Mouse (Mus musculus): ENCODE measurements at regions not wholly inside any gene's neighbourhood (a gene's known extent, or its start where the extent isn't known, plus 50 kb on each side); places are given as distances from the start of the nearest gene placed in this dataset.

DNA sequence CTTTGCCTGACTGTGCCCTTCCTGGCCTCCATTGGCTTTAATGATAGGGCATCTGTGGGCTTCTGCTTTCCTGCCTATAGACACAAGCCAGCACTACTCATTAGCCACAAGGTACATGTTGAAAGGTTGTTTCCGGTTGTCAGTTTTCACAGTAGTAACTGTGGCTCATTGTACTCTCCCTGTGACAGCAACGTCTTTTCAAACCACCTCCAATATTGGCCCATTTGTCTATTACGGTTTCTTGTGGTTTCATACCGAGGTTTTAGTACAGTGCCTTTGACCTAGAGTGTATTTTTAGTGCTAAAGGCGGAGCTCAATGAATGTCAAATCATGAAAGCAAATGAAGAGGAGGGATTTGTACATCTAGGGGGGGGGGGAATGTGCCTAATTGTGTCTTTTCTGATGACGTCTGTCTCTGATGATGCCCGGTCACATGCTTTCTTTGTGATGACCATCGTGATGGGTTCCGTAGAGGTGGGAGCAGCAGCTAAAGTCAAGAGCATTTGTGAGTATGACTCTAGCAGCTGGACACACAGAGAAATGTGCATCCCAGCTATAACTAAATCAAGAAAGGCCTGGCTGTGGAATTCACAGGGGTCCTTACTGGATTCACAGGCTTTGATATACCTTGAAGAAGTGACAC lies 1255.1 kb upstream of the A1bg start:
- DNase-seq = no peak

DNA sequence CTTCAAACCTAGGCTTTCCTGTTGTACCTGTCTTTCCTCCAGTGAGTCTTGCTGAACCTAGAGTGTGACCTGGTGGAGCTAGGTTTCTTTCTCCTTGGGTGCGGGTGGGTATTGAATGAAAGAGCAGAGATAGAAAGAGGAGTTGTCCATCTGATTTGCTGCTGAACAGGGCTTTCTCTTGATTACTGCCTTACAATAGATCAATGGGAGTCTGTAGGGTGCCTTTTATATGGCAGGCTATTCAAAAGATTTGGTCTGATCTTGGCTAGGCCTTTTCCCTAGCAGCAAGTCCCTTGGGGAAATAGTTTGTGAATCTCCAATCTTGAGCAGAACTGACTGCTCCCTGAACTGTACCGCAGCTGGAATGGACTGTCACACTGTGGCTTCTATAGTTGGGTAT lies 1253.3 kb upstream of the A1bg start:
- no peak for DNase-seq

- no peak for DNase-seq
Measured at GRCm38 (mm10) chr15:62173633-62174543, 1251.1 kb upstream of the A1bg start.

DNA sequence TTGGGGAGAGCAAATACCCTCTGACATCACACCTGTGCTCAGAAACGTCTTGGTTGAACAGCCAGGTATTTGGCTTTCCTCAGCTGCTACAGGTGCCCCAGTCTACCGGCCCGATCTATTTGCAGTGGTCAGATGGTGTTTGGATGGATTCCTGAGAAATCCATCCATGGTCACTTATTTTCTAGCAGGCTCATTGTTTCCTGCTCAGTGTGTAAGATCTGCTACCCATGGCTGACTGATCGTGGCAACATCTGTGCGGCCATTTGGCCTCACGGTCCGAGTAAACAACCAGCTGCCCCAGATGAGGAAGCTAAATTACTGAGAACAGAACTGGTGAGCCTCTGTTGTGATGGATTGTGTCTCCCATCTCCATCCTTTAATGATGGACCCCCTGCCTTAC lies 1248.8 kb upstream of the A1bg start:
- DNase-seq = no peak

GRCm38 (mm10) chr15:62171167-62171566 lies 1248.4 kb upstream of the A1bg start:
- no peak for DNase-seq

GRCm38 (mm10) chr15:62170337-62170736 lies 1247.5 kb upstream of the A1bg start:
- DNase-seq = no peak

DNA sequence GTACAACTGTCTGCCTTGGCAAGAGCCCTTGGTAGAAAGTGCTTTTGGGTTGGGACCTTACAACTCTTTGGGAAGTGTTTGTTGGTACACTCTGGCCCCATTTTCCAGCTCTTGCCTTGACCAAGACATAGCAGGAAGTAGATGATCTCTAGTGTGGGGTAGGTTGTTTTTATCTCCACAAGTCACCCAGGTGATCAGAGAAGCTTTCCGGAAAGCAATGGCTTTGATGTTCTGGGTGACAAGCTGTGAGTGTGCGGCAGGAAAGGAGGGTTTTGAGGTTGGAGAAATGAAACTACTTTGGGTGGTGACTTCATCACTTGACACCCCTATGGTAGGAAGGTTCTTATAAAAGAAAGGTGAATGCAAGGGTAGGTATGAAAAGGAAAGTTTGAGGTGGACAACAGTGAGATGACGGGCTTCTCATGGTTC lies 1246.8 kb upstream of the A1bg start:
- no peak for DNase-seq

- no peak for DNase-seq
Measured at GRCm38 (mm10) chr15:62168958-62169590, 1246.3 kb upstream of the A1bg start.

- no peak for DNase-seq
Measured at GRCm38 (mm10) chr15:62168522-62168921, 1245.7 kb upstream of the A1bg start.

DNA sequence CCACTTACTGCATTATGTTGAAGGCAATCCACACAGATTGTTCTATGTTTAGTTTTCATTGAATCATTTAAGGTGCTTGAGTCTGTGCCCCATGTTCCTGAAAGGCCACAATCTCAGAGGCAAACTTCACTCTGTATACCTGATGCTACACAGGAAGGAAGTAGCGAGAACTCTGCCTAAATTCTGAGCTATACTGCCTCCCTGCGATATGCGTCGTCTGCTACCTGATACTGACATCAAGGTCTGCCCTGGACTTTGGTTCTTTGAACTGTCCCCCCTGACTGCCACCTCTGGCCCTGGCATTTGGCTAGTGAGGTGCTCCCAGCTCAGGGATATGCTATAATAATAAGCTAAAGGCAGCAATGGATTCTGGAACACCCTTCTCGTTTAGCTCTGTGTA lies 1244.0 kb upstream of the A1bg start:
- no peak for DNase-seq

DNA sequence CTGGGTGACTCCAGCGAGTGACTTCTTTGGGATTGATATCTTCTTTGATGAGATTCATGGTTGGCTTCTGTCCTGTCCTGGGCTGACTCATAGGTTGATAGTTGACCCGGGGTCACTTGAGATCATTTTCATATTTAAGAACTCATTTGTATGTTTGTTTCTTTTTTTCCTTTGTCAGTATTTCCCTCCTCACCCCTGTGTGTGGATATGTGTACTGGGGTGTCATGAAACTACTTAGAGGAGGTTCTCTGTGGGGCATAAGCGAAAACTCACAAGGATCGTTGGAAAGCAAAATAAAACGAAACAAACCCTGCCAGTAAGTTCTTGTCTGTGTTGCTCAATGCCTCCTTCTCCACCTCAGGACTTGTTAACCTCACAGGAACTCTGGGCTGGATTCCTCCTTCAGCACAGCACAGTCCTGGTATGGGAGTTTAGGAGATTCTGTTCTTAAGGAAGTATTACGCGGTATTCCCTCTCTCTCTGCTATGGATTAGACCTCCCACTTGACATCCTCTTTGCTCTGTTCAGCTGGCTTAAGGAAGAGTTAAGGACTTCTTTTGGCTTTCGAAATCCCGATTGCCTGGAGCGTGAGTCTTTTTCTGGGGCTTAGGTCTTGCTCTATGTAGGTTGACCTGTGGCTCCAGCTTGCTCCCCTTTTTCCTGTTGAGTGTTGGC lies 1243.2 kb upstream of the A1bg start:
- DNase-seq = no peak

- DNase-seq = no peak
Measured at GRCm38 (mm10) chr15:62164766-62165410, 1242.1 kb upstream of the A1bg start.

DNA sequence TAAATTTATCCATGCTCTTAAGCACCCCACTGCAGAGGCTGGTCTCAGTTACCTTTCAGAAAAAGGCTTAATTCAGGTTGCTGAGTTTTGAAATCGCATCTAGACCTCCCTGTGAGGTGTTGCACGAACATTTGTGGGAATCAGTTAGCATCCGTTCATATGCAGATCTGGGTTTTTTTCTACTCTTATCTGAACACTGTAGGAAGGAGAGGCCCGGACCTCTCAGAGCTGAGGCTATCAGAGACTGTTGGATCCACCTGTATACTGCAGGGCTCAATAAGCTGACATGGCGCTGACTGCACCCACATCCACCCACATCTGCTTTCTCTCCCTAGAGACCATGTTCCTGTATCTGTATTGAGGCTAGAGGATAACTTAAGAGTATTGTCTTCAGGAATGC lies 1240.4 kb upstream of the A1bg start:
- DNase-seq = no peak

GRCm38 (mm10) chr15:62162648-62163194 lies 1239.9 kb upstream of the A1bg start:
- DNase-seq = no peak

- no peak for DNase-seq
Measured at GRCm38 (mm10) chr15:62161975-62162647, 1239.3 kb upstream of the A1bg start.

- no peak for DNase-seq
Measured at GRCm38 (mm10) chr15:62161061-62161460, 1238.2 kb upstream of the A1bg start.

GRCm38 (mm10) chr15:62158875-62159675 lies 1236.3 kb upstream of the A1bg start:
- DNase-seq = no peak

GRCm38 (mm10) chr15:62157200-62158033 lies 1234.6 kb upstream of the A1bg start:
- DNase-seq = no peak

DNA sequence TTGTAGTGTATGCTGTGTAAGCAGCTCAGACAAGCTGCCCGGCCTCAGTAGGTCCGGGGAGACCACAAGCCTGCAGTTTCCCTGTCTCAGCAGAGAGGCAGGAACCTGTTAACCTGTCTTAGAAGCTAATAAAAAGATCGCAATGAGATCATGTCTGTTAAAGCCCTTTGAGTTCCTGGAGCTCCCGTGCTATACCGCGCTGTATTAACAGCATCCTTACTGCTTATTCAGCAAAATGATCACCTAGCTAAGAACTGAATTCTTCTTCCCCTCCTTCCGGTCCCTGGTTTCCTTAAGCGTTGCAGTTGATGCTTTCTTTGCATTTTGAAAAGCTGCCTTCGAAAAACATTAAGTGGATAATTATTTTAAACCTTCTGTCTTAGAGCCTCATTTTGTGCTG lies 1230.4 kb upstream of the A1bg start:
- DNase-seq = no peak

Data from adrenal gland, postnatal 10 days (tissue).